21 mouse cellular contexts compared by ENCODE assay signal in genomic region chr5:137527413-137527812, GRCm38 (mm10). TPM values are rescaled to one million over a fixed set of nuclear protein-coding genes. Genes with fewer than 3 reads are reported as not detected.
DNase-seq lines count a peak whose midpoint lies in the region; ATAC-seq and TF ChIP-seq lines count a peak whose summit lies in the region.
"Had no signal": no experiment of that assay in that cellular context is flagged by ENCODE, and none has a peak within 500 bp of the region (broad histone marks: within the 10 kb centered on the region; RNA-seq: fewer than 3 reads in every experiment).

No protein-coding gene starts in this region.

- no peak overlapping the region for H3K4me2 ChIP-seq in liver, embryonic 15.5 days
- H3K4me2 ChIP-seq in liver, embryonic 11.5 days, result no peak overlapping the region
- no peak overlapping the region for H3K4me2 ChIP-seq in limb, embryonic 15.5 days
- H3K4me2 ChIP-seq in stomach, postnatal 0 days (replicated peaks; ENCODE audit: low read depth), result no peak overlapping the region
- H3K4me2 ChIP-seq in lung, postnatal 0 days (replicated peaks; ENCODE audit: low read depth, low read length), result no peak overlapping the region
- H3K4me2 ChIP-seq: embryonic facial prominence, embryonic 12.5 days; lung, embryonic 14.5 days had no signal

- H3K27me3 ChIP-seq in heart, adult 2 months (ENCODE audit: control insufficient read depth, insufficient read depth, low read length), result no peaks in the 10 kb centered on the region
- no peaks in the 10 kb centered on the region for H3K27me3 ChIP-seq in liver, embryonic 15.5 days
- no peaks in the 10 kb centered on the region for H3K27me3 ChIP-seq in liver, embryonic 11.5 days (replicated peaks; ENCODE audit: control insufficient read depth, insufficient read depth, low read length)
- no peaks in the 10 kb centered on the region for H3K27me3 ChIP-seq in limb, embryonic 15.5 days
- no peaks in the 10 kb centered on the region for H3K27me3 ChIP-seq in stomach, postnatal 0 days (ENCODE audit: control insufficient read depth, insufficient read depth, low read length)
- H3K27me3 ChIP-seq in lung, postnatal 0 days (replicated peaks; ENCODE audit: insufficient read depth, low read length), result no peaks in the 10 kb centered on the region
- H3K27me3 ChIP-seq: embryonic facial prominence, embryonic 12.5 days; megakaryocyte, embryonic 14.5 days had no signal

- no peak for ATAC-seq in liver, embryonic 15.5 days (ENCODE audit: insufficient read depth)
- no peak for ATAC-seq in liver, embryonic 11.5 days (replicated peaks; ENCODE audit: low FRiP score)
- ATAC-seq in limb, embryonic 15.5 days (ENCODE audit: insufficient number of reproducible peaks, low FRiP score, low TSS enrichment, low read depth), result no peak
- ATAC-seq in stomach, postnatal 0 days (ENCODE audit: low FRiP score, low TSS enrichment), result no peak
- no peak for ATAC-seq in lung, postnatal 0 days
- ATAC-seq: inflammation-experienced regulatory T-cells, adult 6 months had no signal

- peak in 1 of 2 experiments; percentile 27 for DNase-seq in heart, adult 2 months
- DNase-seq in heart, postnatal 36 days, result no peak
- DNase-seq in liver, embryonic 11.5 days (ENCODE audit: low spot score), result no peak
- DNase-seq in stomach, postnatal 0 days (ENCODE audit: low spot score), result peak; percentile 18
- DNase-seq in lung, postnatal 0 days (ENCODE audit: low spot score), result no peak
- DNase-seq: adrenal gland, postnatal 25 days; cerebellum, postnatal 36 days; gastrocnemius, postnatal 14 days; lung, embryonic 14.5 days had no signal

- TF ChIP-seq EP300 in heart, adult 2 months (IDR thresholded peaks at IDR 0.05; ENCODE audit: insufficient read depth, low read depth, low read length), result no peak
- no peak for TF ChIP-seq EP300 in stomach, postnatal 0 days (optimal IDR thresholded peaks at IDR 0.05)
- TF ChIP-seq EP300 in lung, postnatal 0 days (IDR thresholded peaks at IDR 0.05), result no peak

- H3K9ac ChIP-seq in heart, adult 2 months (ENCODE audit: low read depth, low read length), result no peak overlapping the region
- H3K9ac ChIP-seq in liver, embryonic 15.5 days, result no peak overlapping the region
- no peak overlapping the region for H3K9ac ChIP-seq in liver, embryonic 11.5 days (ENCODE audit: low read depth, low read length)
- no peak overlapping the region for H3K9ac ChIP-seq in limb, embryonic 15.5 days
- no peak overlapping the region for H3K9ac ChIP-seq in stomach, postnatal 0 days (ENCODE audit: low read length)
- H3K9ac ChIP-seq in lung, postnatal 0 days (replicated peaks; ENCODE audit: low read depth), result no peak overlapping the region
- H3K9ac ChIP-seq: embryonic facial prominence, embryonic 12.5 days; lung, embryonic 14.5 days had no signal

- TF ChIP-seq POLR2A in heart, adult 2 months (IDR thresholded peaks at IDR 0.05; ENCODE audit: insufficient read depth, low read depth, low read length), result 0 out of 2 replicates have a peak, but pooled peaks have one; percentile 9

- H3K9me3 ChIP-seq in liver, embryonic 15.5 days (replicated peaks), result no peaks in the 10 kb centered on the region
- no peaks in the 10 kb centered on the region for H3K9me3 ChIP-seq in liver, embryonic 11.5 days (ENCODE audit: control insufficient read depth, low read length)
- H3K9me3 ChIP-seq in limb, embryonic 15.5 days, result no peaks in the 10 kb centered on the region
- no peaks in the 10 kb centered on the region for H3K9me3 ChIP-seq in stomach, postnatal 0 days (ENCODE audit: control insufficient read depth, low read length)
- H3K9me3 ChIP-seq in lung, postnatal 0 days (ENCODE audit: low read length), result no peaks in the 10 kb centered on the region
- H3K9me3 ChIP-seq: embryonic facial prominence, embryonic 12.5 days; megakaryocyte, embryonic 14.5 days had no signal

- H3K79me2 ChIP-seq in heart, adult 2 months (replicated peaks; ENCODE audit: control insufficient read depth, insufficient read depth, low read length), result peaks cover 5% of the 10 kb centered on the region; the same call in 1 of the 2 replicates

- H3K36me3 ChIP-seq in heart, adult 2 months (ENCODE audit: control insufficient read depth, insufficient read depth, low read length), result no peaks in the 10 kb centered on the region
- peaks cover 81% of the 10 kb centered on the region for H3K36me3 ChIP-seq in liver, embryonic 15.5 days (replicated peaks)
- peaks cover 60% of the 10 kb centered on the region for H3K36me3 ChIP-seq in liver, embryonic 11.5 days (ENCODE audit: control insufficient read depth, insufficient read depth, low read length)
- H3K36me3 ChIP-seq in limb, embryonic 15.5 days, result peaks cover 74% of the 10 kb centered on the region
- H3K36me3 ChIP-seq in stomach, postnatal 0 days (ENCODE audit: control insufficient read depth, insufficient read depth, low read length), result peaks cover 54% of the 10 kb centered on the region
- peaks cover 47% of the 10 kb centered on the region for H3K36me3 ChIP-seq in lung, postnatal 0 days (ENCODE audit: insufficient read depth, low read length)

- no peak overlapping the region for H3K27ac ChIP-seq in heart, adult 2 months
- peak overlapping the region; percentile 19; the same call in 1 of the 2 replicates for H3K27ac ChIP-seq in liver, embryonic 15.5 days (replicated peaks)
- no peak overlapping the region for H3K27ac ChIP-seq in liver, embryonic 11.5 days (ENCODE audit: low read depth, low read length)
- peak overlapping the region; percentile 57 for H3K27ac ChIP-seq in limb, embryonic 15.5 days
- H3K27ac ChIP-seq in stomach, postnatal 0 days (replicated peaks), result no peak overlapping the region; the same call in 1 of the 2 replicates
- no peak overlapping the region for H3K27ac ChIP-seq in lung, postnatal 0 days (ENCODE audit: low read length)
- H3K27ac ChIP-seq: embryonic facial prominence, embryonic 12.5 days; kidney, postnatal 0 days had no signal

- H3K4me3 ChIP-seq in heart, adult 2 months, result no peak overlapping the region
- no peak overlapping the region for H3K4me3 ChIP-seq in liver, embryonic 15.5 days (replicated peaks)
- no peak overlapping the region for H3K4me3 ChIP-seq in liver, embryonic 11.5 days (ENCODE audit: low read depth, low read length)
- H3K4me3 ChIP-seq in limb, embryonic 15.5 days, result no peak overlapping the region
- no peak overlapping the region for H3K4me3 ChIP-seq in stomach, postnatal 0 days (ENCODE audit: low read depth, low read length)
- no peak overlapping the region for H3K4me3 ChIP-seq in lung, postnatal 0 days (ENCODE audit: low read depth, low read length)
- H3K4me3 ChIP-seq: embryonic facial prominence, embryonic 12.5 days; megakaryocyte, embryonic 14.5 days had no signal

- intact Hi-C loops in heart, adult 2 months (cut with DNase I), result no loop called here
- intact Hi-C loops in heart, postnatal 36 days (cut with DNase I), result loop anchor here (10.0 kb wide), 1 partner anchor 637 kb away; the partner anchor contains the start of gene Cops6

- whole genome bisulfite sequencing in heart, adult 2 months, result 64% methylated on average over 1 of the region's 1 CpGs
- WGBS in liver, embryonic 15.5 days (ENCODE audit: insufficient replicate concordance), result 46% methylated on average over 1 of the region's 1 CpGs
- WGBS in liver, embryonic 11.5 days, result 55% methylated on average over 1 of the region's 1 CpGs
- WGBS in limb, embryonic 15.5 days, result 58% methylated on average over 1 of the region's 1 CpGs
- WGBS in stomach, postnatal 0 days, result 71% methylated on average over 1 of the region's 1 CpGs
- 60% methylated on average over 1 of the region's 1 CpGs for WGBS in lung, postnatal 0 days

- no peak for TF ChIP-seq CTCF in heart, adult 2 months (IDR thresholded peaks at IDR 0.05)
- no peak for TF ChIP-seq CTCF in stomach, postnatal 0 days (IDR thresholded peaks at IDR 0.05; ENCODE audit: low read depth)
- TF ChIP-seq CTCF in lung, postnatal 0 days (IDR thresholded peaks at IDR 0.05), result no peak

- H3K4me1 ChIP-seq in heart, adult 2 months (ENCODE audit: control insufficient read depth, insufficient read depth, low read length), result peaks cover 2% of the 10 kb centered on the region; the same call in 1 of the 2 replicates
- peaks cover 67% of the 10 kb centered on the region for H3K4me1 ChIP-seq in liver, embryonic 15.5 days (replicated peaks)
- H3K4me1 ChIP-seq in liver, embryonic 11.5 days (replicated peaks; ENCODE audit: control insufficient read depth, insufficient read depth, low read length), result peaks cover 27% of the 10 kb centered on the region
- H3K4me1 ChIP-seq in limb, embryonic 15.5 days, result peaks cover 49% of the 10 kb centered on the region
- peaks cover 2% of the 10 kb centered on the region for H3K4me1 ChIP-seq in stomach, postnatal 0 days (replicated peaks; ENCODE audit: control insufficient read depth, insufficient read depth)
- H3K4me1 ChIP-seq in lung, postnatal 0 days (ENCODE audit: insufficient read depth, low read depth, low read length), result 0 out of 2 replicates have a peak, but pooled peaks cover 6% of the 10 kb centered on the region

RNA-seq across cellular contexts. Expression of gene Epo, which starts 5.6 kb away (rescaled TPM):
- not detected for total RNA-seq in heart, adult 2 months (2021)
- polyA plus RNA-seq in heart, adult 2 months (2012; rRNA removed), result not detected in 2 replicates
- not detected for total RNA-seq in heart, postnatal 36 days (2021)
- 0.68 and 1.0 TPM in 2 replicates for polyA plus RNA-seq in liver, embryonic 15.5 days (2015; fragmentation: Nextera tagmentation; extraction: Ambion mirVana)
- polyA plus RNA-seq in liver, embryonic 11.5 days (2014; fragmentation: Nextera tagmentation; extraction: Ambion mirVana), result 4.6 and 7.8 TPM in 2 replicates
- polyA plus RNA-seq in limb, embryonic 15.5 days (2015; fragmentation: Nextera tagmentation; extraction: Ambion mirVana), result 0.26 TPM in 1 of 2 replicates, not detected in the other
- polyA plus RNA-seq in stomach, postnatal 0 days (2015; fragmentation: Nextera tagmentation; extraction: Ambion mirVana), result not detected in 2 replicates
- polyA plus RNA-seq in lung, postnatal 0 days (2015; fragmentation: Nextera tagmentation; extraction: Ambion mirVana), result not detected in 2 replicates
- total RNA-seq: adrenal gland, postnatal 25 days; gastrocnemius, postnatal 14 days; layer of hippocampus, postnatal 10 days; left cerebral cortex, postnatal 36 days had no signal
- polyA plus RNA-seq: heart, embryonic 16.5 days; inflammation-experienced regulatory T-cells, adult 6 months; kidney, postnatal 0 days; neural tube, embryonic 14.5 days; spleen, adult 2 months; urinary bladder, adult 2 months had no signal

RNA-seq across cellular contexts. Expression of gene Gnb2, which starts 5.9 kb away (rescaled TPM):
- total RNA-seq in heart, adult 2 months (2021), result 100 to 1,000 TPM; 222 to 249 TPM
- 395 and 448 TPM in 2 replicates for polyA plus RNA-seq in heart, adult 2 months (2012; rRNA removed)
- 100 to 1,000 TPM; 245 to 248 TPM for total RNA-seq in heart, postnatal 36 days (2021)
- 150 and 161 TPM in 2 replicates for polyA plus RNA-seq in liver, embryonic 15.5 days (2015; fragmentation: Nextera tagmentation; extraction: Ambion mirVana)
- polyA plus RNA-seq in liver, embryonic 11.5 days (2014; fragmentation: Nextera tagmentation; extraction: Ambion mirVana), result 306 and 319 TPM in 2 replicates
- 350 and 394 TPM in 2 replicates for polyA plus RNA-seq in limb, embryonic 15.5 days (2015; fragmentation: Nextera tagmentation; extraction: Ambion mirVana)
- polyA plus RNA-seq in stomach, postnatal 0 days (2015; fragmentation: Nextera tagmentation; extraction: Ambion mirVana), result 345 and 374 TPM in 2 replicates
- 507 and 513 TPM in 2 replicates for polyA plus RNA-seq in lung, postnatal 0 days (2015; fragmentation: Nextera tagmentation; extraction: Ambion mirVana)

RNA-seq across cellular contexts. Expression of gene Gigyf1, which starts 9.1 kb away (rescaled TPM):
- 10 to 100 TPM; 24.4 to 29.1 TPM for total RNA-seq in heart, adult 2 months (2021)
- 19.6 and 21.0 TPM in 2 replicates for polyA plus RNA-seq in heart, adult 2 months (2012; rRNA removed)
- total RNA-seq in heart, postnatal 36 days (2021), result 10 to 100 TPM; 29.5 to 35.4 TPM
- polyA plus RNA-seq in liver, embryonic 15.5 days (2015; fragmentation: Nextera tagmentation; extraction: Ambion mirVana), result 3.2 and 3.8 TPM in 2 replicates
- polyA plus RNA-seq in liver, embryonic 11.5 days (2014; fragmentation: Nextera tagmentation; extraction: Ambion mirVana), result 7.0 and 9.0 TPM in 2 replicates
- polyA plus RNA-seq in limb, embryonic 15.5 days (2015; fragmentation: Nextera tagmentation; extraction: Ambion mirVana), result 10.3 and 12.0 TPM in 2 replicates
- 5.2 and 6.0 TPM in 2 replicates for polyA plus RNA-seq in stomach, postnatal 0 days (2015; fragmentation: Nextera tagmentation; extraction: Ambion mirVana)
- 10.6 and 12.4 TPM in 2 replicates for polyA plus RNA-seq in lung, postnatal 0 days (2015; fragmentation: Nextera tagmentation; extraction: Ambion mirVana)

RNA-seq across cellular contexts. Expression of gene Pop7, which starts 25.1 kb away (rescaled TPM):
- total RNA-seq in heart, adult 2 months (2021), result 10 to 100 TPM; 13.4 to 13.9 TPM
- 22.7 and 25.6 TPM in 2 replicates for polyA plus RNA-seq in heart, adult 2 months (2012; rRNA removed)
- total RNA-seq in heart, postnatal 36 days (2021), result 10 to 100 TPM; 13.1 to 14.1 TPM
- polyA plus RNA-seq in liver, embryonic 15.5 days (2015; fragmentation: Nextera tagmentation; extraction: Ambion mirVana), result 29.4 and 33.4 TPM in 2 replicates
- polyA plus RNA-seq in liver, embryonic 11.5 days (2014; fragmentation: Nextera tagmentation; extraction: Ambion mirVana), result 61.4 and 70.6 TPM in 2 replicates
- polyA plus RNA-seq in limb, embryonic 15.5 days (2015; fragmentation: Nextera tagmentation; extraction: Ambion mirVana), result 46.5 and 46.7 TPM in 2 replicates
- polyA plus RNA-seq in stomach, postnatal 0 days (2015; fragmentation: Nextera tagmentation; extraction: Ambion mirVana), result 37.9 and 39.9 TPM in 2 replicates
- polyA plus RNA-seq in lung, postnatal 0 days (2015; fragmentation: Nextera tagmentation; extraction: Ambion mirVana), result 37.8 and 38.7 TPM in 2 replicates

RNA-seq across cellular contexts. Expression of gene Actl6b, which starts 25.9 kb away (rescaled TPM):
- not detected for total RNA-seq in heart, adult 2 months (2021)
- 0.32 TPM in 1 of 2 replicates, not detected in the other for polyA plus RNA-seq in heart, adult 2 months (2012; rRNA removed)
- total RNA-seq in heart, postnatal 36 days (2021), result not detected
- polyA plus RNA-seq in liver, embryonic 15.5 days (2015; fragmentation: Nextera tagmentation; extraction: Ambion mirVana), result 0.07 TPM in 2 replicates
- 0.70 and 0.79 TPM in 2 replicates for polyA plus RNA-seq in liver, embryonic 11.5 days (2014; fragmentation: Nextera tagmentation; extraction: Ambion mirVana)
- polyA plus RNA-seq in limb, embryonic 15.5 days (2015; fragmentation: Nextera tagmentation; extraction: Ambion mirVana), result 0.35 and 0.36 TPM in 2 replicates
- polyA plus RNA-seq in stomach, postnatal 0 days (2015; fragmentation: Nextera tagmentation; extraction: Ambion mirVana), result 2.3 and 2.7 TPM in 2 replicates
- 0.15 TPM in 1 of 2 replicates, not detected in the other for polyA plus RNA-seq in lung, postnatal 0 days (2015; fragmentation: Nextera tagmentation; extraction: Ambion mirVana)
- total RNA-seq: gastrocnemius, postnatal 14 days had no signal
- polyA plus RNA-seq: inflammation-experienced regulatory T-cells, adult 6 months; kidney, postnatal 0 days; lung, embryonic 14.5 days; spleen, adult 2 months had no signal

Comparison
In these comparisons a context has a peak if more than half of its experiments do, and no peak if none do; other contexts are left out.
1. H3K27ac ChIP-seq: peak in liver, embryonic 15.5 days (single experiment) and limb, embryonic 15.5 days (single experiment); none in heart, adult 2 months (single experiment), liver, embryonic 11.5 days (single experiment), stomach, postnatal 0 days (single experiment) and lung, postnatal 0 days (single experiment).